Mouse (Mus musculus): ENCODE data around the gene Rfx7. TPM values are rescaled to one million over a fixed set of nuclear protein-coding genes. Genes with fewer than 3 reads are reported as not detected.

Gene Rfx7
- polyA plus RNA-seq, 1 experiment from 2014 or later: 19.8 TPM

DNA sequence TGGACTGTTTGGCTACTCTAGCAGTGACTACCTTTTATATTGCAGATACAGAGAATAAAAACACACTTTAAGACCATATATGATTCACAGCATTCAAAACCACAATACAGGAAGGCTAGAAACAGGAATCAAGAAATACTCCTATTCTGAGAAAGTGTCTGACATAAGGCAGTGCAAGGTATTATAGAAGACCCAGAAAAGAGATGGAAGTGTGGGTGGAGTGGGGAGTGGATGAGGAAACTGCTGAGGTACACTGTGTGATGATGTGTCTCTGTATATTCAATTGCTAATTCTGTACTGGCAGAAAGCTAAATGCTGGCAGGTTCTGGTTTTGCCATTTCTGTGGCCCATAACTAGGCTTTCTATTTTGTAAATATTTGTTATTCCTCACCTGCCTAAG lies 11.2 kb upstream of the Rfx7 start:
- Histone ChIP-seq H3K27ac (no peak overlapping the region), H3K4me3 (replicated peaks) (no peak overlapping the region), H3K36me3 (no peaks in the 10 kb centered on the region), H3K4me2 (replicated peaks) (no peak overlapping the region), H3K9ac (replicated peaks) (no peak overlapping the region), H3K9me3 (no peaks in the 10 kb centered on the region), H3K27me3 (no peaks in the 10 kb centered on the region), H3K4me1 (replicated peaks) (no peaks in the 10 kb centered on the region)
- ATAC-seq: no peak

DNA sequence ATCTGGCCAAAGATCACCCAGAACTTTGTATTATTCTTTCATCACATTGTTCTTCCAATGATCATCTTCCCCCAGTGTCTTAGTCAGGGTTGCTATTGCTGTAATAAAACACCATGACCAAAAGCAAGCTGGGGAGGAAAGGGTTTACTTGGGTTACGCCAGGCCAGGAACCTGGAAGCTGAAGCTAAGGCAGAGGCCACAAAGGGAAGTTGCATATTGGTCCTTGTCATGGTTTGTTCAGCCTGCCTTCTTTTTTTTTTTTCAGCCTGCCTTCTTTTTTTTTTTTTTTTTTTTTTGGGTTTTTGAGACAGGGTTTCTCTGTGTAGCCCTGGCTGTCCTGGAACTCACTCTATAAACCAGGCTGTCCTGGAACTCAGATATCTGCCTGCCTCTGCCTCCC lies 5.9 kb upstream of the Rfx7 start:
- ATAC-seq: no peak
- Histone ChIP-seq H3K9ac (replicated peaks) (no peak overlapping the region), H3K36me3 (no peaks in the 10 kb centered on the region), H3K4me2 (replicated peaks) (no peak overlapping the region), H3K4me1 (replicated peaks) (peaks cover 5% of the 10 kb centered on the region), H3K9me3 (no peaks in the 10 kb centered on the region), H3K27me3 (no peaks in the 10 kb centered on the region), H3K27ac (no peak overlapping the region), H3K4me3 (replicated peaks) (no peak overlapping the region)
- WGBS: 75% methylated on average over 1 of the region's 1 CpGs

DNA sequence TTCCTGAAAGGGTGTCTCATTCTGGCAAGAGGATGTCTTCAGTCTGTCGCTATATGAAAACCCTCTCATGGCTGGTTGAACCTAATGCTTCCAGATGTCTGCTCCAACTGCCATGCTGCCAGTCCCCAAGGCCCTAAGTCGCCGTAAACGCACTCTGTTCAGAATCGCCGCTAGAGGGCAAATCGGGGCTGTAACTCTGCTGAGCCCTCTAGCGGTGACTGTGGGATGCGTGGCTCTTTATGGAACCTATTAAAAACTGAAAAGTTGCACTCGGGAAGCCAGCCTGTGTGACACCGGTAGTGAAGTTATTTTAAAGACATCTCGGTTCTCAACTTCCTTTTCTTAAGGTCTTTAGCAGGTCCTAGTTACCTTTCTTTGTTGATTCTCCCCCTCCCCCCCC lies 1.8 kb upstream of the Rfx7 start:
- no peak overlapping the region for H3K4me3 ChIP-seq (replicated peaks)
- H3K4me2 ChIP-seq (replicated peaks): 0 out of 2 replicates have a peak overlapping the region, but pooled peaks have one; percentile 6
- no peak overlapping the region for H3K9ac ChIP-seq (replicated peaks)
- H3K36me3 ChIP-seq: no peaks in the 10 kb centered on the region
- H3K27ac ChIP-seq: no peak overlapping the region; the same call in 1 of the 2 replicates
- peaks cover 18% of the 10 kb centered on the region for H3K4me1 ChIP-seq (replicated peaks)
- WGBS: under 1% methylated on average over 12 of the region's 12 CpGs
- H3K9me3 ChIP-seq: no peaks in the 10 kb centered on the region
- H3K27me3 ChIP-seq: no peaks in the 10 kb centered on the region
- ATAC-seq: no peak

DNA sequence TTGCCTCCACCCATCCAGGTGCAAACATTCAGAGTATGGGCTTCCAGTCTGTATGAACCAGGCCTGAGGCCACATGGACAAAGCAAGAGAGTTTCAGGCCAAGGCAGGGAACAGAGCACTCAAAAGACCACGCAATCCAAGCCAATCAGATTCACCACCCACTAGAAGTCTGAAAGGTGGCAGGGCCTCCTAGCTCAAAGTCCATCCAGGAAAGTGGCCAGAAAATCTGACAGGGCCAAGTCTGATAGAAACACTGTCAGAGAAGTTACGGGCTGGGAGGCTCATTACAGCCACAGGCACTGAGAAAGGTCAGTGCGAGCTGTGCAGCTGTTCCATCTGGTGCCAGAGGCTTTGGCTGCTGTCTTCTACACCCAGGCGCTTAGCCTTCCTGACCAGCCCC lies 1.2 kb upstream of the Rfx7 start:
- no peaks in the 10 kb centered on the region for H3K36me3 ChIP-seq
- peak; percentile 9 for ATAC-seq
- H3K27ac ChIP-seq: peak overlapping the region; percentile 100
- H3K4me2 ChIP-seq (replicated peaks): peak overlapping the region; percentile 68
- peak overlapping the region; percentile 96 for H3K4me3 ChIP-seq (replicated peaks)
- no peaks in the 10 kb centered on the region for H3K27me3 ChIP-seq
- peak overlapping the region; percentile 95 for H3K9ac ChIP-seq (replicated peaks)
- WGBS: 31% methylated on average over 4 of the region's 4 CpGs
- peaks cover 21% of the 10 kb centered on the region for H3K4me1 ChIP-seq (replicated peaks)
- H3K9me3 ChIP-seq: no peaks in the 10 kb centered on the region

DNA sequence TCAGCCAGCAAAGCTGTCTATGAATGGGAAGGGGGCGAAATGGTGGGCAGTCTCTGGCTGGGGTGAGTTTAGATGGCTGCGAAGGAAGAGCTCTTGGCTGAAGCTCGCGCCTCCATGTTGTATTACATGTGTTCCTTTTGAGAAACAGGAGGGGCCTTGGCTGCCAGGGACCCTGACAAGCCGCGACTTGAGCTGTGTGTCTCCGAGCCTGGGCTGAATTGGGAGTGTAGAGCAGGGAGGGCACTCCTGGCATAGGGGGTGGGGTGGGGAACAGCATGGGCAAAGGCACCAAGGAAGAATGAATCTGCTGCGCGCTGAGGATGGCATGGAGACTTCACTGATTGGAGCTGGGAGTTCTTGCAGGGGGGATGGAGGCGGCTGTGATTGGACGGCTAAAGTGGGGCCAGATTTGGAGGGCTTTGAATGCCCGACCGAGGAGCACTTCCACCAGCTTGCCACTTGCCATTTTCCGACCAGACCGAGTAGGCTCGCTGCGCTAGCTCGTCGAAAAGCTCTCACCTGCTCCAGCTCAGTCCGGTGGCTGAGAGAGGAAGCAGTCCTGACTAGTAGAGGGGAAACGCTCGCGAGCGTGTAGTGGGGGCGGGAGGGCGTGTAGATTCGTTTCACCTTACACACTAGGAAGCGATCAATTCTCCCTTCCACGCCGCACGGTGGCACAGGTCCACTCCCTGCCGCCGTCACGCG lies 597 bp upstream of the Rfx7 start:
- WGBS: under 1% methylated on average over 35 of the region's 35 CpGs
- Histone ChIP-seq H3K9ac (replicated peaks) (peak overlapping the region; percentile 95), H3K4me2 (replicated peaks) (peak overlapping the region; percentile 68), H3K4me1 (replicated peaks) (peaks cover 21% of the 10 kb centered on the region), H3K9me3 (no peaks in the 10 kb centered on the region), H3K36me3 (no peaks in the 10 kb centered on the region), H3K27me3 (no peaks in the 10 kb centered on the region), H3K27ac (peak overlapping the region; percentile 100), H3K4me3 (replicated peaks) (peak overlapping the region; percentile 96)
- peak; percentile 90 for ATAC-seq

DNA sequence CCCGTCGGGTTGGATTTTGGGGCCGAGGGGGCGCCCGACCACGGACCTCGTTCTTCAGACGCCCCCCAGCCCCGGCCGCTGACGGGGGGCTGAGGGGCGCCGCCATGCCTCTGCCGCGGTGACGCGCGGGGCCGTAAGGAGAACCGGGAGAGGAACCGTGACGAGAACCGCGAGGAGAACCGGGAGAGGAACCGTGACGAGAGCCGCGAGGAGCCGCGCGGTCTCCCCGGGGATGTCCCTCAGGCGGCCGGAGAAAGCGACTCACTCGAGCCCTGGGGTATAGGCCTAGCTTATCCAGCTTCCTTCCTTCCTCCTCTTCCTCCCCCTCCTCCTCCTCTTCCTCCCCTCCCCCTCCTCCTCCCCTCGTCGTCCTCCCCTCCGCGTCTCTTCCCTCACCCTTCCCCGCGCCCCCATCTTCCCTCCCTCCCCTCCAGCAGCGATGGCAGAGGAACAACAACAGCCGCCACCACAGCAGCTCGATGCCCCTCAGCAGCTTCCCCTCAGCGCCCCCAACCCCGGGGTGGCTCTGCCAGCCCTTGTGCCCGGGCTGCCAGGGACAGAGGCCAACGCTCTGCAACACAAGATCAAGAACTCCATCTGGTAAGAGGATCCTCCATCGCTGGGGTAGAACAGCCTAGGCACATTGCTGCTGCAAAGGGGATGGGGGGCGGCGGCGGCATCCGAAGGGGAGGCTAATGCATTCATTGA lies 495 bp downstream of the Rfx7 start:
- Histone ChIP-seq H3K4me1 (replicated peaks) (peaks cover 21% of the 10 kb centered on the region), H3K27me3 (no peaks in the 10 kb centered on the region), H3K4me2 (replicated peaks) (peak overlapping the region; percentile 68), H3K9me3 (no peaks in the 10 kb centered on the region), H3K9ac (replicated peaks) (peak overlapping the region; percentile 95), H3K27ac (peak overlapping the region; percentile 100), H3K36me3 (no peaks in the 10 kb centered on the region), H3K4me3 (replicated peaks) (peak overlapping the region; percentile 96)
- under 1% methylated on average over 38 of the region's 55 CpGs for WGBS
- peak; percentile 56 for ATAC-seq

DNA sequence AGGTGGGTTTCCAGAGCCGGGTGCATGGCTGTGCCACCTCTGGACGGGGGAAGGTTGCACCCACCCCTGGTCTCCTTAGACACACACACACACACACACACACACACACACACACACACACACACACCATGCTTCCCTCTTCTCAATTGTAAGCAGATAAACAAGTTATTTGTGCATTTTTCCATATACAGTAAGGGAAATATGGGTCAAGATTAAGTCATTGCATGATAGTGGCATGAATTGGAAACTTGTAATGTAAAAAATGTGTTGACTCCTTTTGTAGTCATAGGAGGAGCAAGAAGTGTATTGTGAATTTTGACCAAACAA lies 1.0 kb downstream of the Rfx7 start:
- Histone ChIP-seq H3K27ac (peak overlapping the region; percentile 100), H3K4me2 (replicated peaks) (peak overlapping the region; percentile 68), H3K27me3 (no peaks in the 10 kb centered on the region), H3K9ac (replicated peaks) (peak overlapping the region; percentile 95), H3K9me3 (no peaks in the 10 kb centered on the region), H3K4me3 (replicated peaks) (peak overlapping the region; percentile 96), H3K4me1 (replicated peaks) (peaks cover 21% of the 10 kb centered on the region), H3K36me3 (no peaks in the 10 kb centered on the region)
- peak; percentile 29; the same call in 1 of the 2 replicates for ATAC-seq
- 0% methylated on average over 2 of the region's 2 CpGs for WGBS

DNA sequence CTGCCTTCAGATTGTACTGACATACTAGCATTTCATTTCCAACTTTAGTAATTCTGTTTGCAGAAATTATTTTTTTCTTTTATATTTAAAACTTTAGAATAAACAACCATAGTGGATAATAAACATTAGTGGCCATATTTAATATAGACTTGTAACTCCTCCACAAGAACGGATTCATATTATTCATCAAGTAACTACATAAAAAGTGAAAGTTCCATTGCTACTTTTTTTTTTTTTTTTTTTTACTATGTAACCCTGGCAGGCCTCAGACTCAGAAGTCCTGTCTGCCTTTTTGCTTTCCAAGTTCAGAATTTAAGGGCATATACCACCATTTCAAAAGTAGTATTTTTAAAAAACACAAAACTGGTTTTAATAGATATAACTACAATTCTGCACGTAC lies 2.9 kb downstream of the Rfx7 start:
- Histone ChIP-seq H3K27ac (no peak overlapping the region), H3K9me3 (no peaks in the 10 kb centered on the region)
- 93% methylated on average over 2 of the region's 2 CpGs for WGBS

DNA sequence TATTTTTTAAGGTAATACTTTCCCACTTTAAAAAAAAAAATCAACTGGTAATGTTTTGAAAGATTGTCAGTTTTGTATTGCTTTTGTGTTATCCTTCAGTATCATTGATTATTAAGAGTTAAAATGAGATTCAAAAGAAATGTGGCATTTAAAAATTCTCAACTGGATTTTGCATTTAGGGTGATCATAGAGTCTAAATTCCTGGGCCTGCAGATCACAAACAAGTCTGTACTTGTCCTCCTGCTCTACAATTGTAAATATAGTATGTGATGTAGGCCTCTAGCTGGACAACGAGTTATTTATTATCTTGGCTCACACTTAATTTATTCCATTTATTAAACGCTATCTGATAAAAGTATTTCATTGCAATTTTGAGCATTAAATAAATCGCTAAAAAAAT lies 3.4 kb downstream of the Rfx7 start:
- Histone ChIP-seq H3K27ac (no peak overlapping the region), H3K36me3 (peaks cover 3% of the 10 kb centered on the region; the same call in 1 of the 2 replicates), H3K4me3 (replicated peaks) (no peak overlapping the region), H3K27me3 (no peaks in the 10 kb centered on the region), H3K4me2 (replicated peaks) (peak overlapping the region; percentile 59; the same call in 1 of the 2 replicates), H3K4me1 (replicated peaks) (peaks cover 21% of the 10 kb centered on the region), H3K9me3 (no peaks in the 10 kb centered on the region), H3K9ac (replicated peaks) (no peak overlapping the region)
- WGBS: 82% methylated on average over 3 of the region's 3 CpGs
- no peak for ATAC-seq

More for the DNA sequence above, 2.9 kb downstream of the Rfx7 start:
- peak overlapping the region; percentile 35 for H3K4me3 ChIP-seq (replicated peaks)
- no peak overlapping the region for H3K9ac ChIP-seq (replicated peaks)
- no peak for ATAC-seq
- peak overlapping the region; percentile 59 for H3K4me2 ChIP-seq (replicated peaks)
- H3K27me3 ChIP-seq: no peaks in the 10 kb centered on the region
- peaks cover 21% of the 10 kb centered on the region for H3K4me1 ChIP-seq (replicated peaks)
- H3K36me3 ChIP-seq: no peaks in the 10 kb centered on the region

DNA sequence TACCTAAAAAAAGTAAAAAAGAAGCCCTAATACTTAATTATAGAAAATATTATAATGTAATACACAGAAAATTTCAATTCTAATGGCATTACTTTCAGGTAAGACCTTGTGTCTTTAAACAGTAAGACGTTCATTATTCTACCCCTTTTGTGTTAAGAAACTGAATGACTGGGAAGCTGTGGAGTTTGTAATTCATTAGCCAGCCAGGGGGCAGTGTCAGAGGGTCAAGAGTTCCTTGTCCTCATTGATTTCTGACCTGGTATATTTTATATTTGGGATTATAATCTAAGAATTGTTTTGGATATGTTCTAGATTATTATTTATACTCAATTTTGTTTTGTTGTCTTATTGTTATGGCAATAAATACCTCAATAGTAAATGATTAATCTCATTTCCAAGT lies 5.0 kb downstream of the Rfx7 start:
- WGBS: 51% methylated on average over 1 of the region's 1 CpGs
- ATAC-seq: no peak
- H3K36me3 ChIP-seq: peaks cover 5% of the 10 kb centered on the region; the same call in 1 of the 2 replicates

DNA sequence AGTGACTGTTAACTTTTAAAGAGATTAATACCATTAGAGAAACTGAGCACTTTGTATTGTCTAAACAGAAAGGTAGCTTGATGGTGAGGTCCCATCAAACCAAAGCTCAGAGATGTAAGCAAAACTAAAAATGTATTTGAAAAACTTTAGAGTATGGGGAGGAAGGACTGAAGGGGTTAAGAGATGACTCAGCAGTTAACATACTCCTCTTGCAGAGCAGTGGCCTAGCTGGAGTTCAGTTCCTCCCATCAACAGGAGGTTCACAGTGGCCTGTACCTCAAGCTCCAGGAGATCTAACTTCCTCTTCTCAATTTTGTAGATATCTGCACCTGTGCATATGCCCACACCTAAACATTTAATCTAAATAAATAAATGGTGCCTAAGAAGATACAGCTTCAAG lies 11.6 kb downstream of the Rfx7 start:
- Histone ChIP-seq H3K4me1 (replicated peaks) (no peaks in the 10 kb centered on the region), H3K4me3 (replicated peaks) (no peak overlapping the region), H3K27me3 (no peaks in the 10 kb centered on the region), H3K9ac (replicated peaks) (no peak overlapping the region), H3K36me3 (peaks cover 11% of the 10 kb centered on the region; the same call in 1 of the 2 replicates), H3K4me2 (replicated peaks) (no peak overlapping the region), H3K9me3 (no peaks in the 10 kb centered on the region), H3K27ac (no peak overlapping the region)
- ATAC-seq: no peak

More for the DNA sequence above, 5.0 kb downstream of the Rfx7 start:
- H3K27ac ChIP-seq: no peak overlapping the region
- H3K9me3 ChIP-seq: no peaks in the 10 kb centered on the region
- peaks cover 13% of the 10 kb centered on the region; the same call in 1 of the 2 replicates for H3K4me1 ChIP-seq (replicated peaks)
- H3K4me3 ChIP-seq (replicated peaks): no peak overlapping the region
- no peak overlapping the region for H3K4me2 ChIP-seq (replicated peaks)
- no peak overlapping the region for H3K9ac ChIP-seq (replicated peaks)
- no peaks in the 10 kb centered on the region for H3K27me3 ChIP-seq

DNA sequence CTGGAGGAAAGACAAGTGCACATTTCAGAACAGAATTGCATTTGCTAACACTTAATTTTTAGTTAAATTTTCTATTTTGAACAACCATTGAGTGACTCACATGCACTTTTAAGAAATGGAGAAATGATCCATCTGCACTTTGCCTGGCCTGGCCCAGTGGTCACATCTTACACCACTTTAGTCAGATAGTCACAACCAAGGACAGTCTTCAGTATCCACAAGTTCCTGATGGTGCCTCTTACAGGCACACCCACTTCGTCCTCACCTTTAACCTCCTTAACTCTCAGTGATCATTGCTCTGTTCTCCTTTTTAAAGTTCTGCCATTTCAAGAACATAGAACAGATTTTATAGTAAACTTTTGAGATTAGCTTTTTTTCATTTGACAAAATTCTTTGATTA lies 26.7 kb downstream of the Rfx7 start:
- H3K4me3 ChIP-seq (replicated peaks): no peak overlapping the region

More for the DNA sequence above, 26.7 kb downstream of the Rfx7 start:
- ATAC-seq: no peak
- Histone ChIP-seq H3K4me2 (replicated peaks) (no peak overlapping the region), H3K4me1 (replicated peaks) (no peaks in the 10 kb centered on the region), H3K9me3 (no peaks in the 10 kb centered on the region), H3K27ac (no peak overlapping the region), H3K27me3 (no peaks in the 10 kb centered on the region), H3K36me3 (no peaks in the 10 kb centered on the region), H3K9ac (replicated peaks) (no peak overlapping the region)
- 87% methylated on average over 1 of the region's 1 CpGs for WGBS
